18 mouse cellular contexts compared by ENCODE assay signal in genomic region chr2:174015283-174015682, GRCm38 (mm10).
DNase-seq lines count a peak whose midpoint lies in the region; ATAC-seq and TF ChIP-seq lines count a peak whose summit lies in the region.
"Had no signal": no experiment of that assay in that cellular context is flagged by ENCODE, and none has a peak within 500 bp of the region (broad histone marks: within the 10 kb centered on the region; RNA-seq: fewer than 3 reads in every experiment).

No protein-coding gene starts in this region.

- H3K27ac ChIP-seq in heart, embryonic 12.5 days (ENCODE audit: poor library complexity, severe bottlenecking): no peak overlapping the region
- no peak overlapping the region for H3K27ac ChIP-seq in neural tube, embryonic 13.5 days (replicated peaks)
- H3K27ac ChIP-seq in neural tube, embryonic 15.5 days (replicated peaks): no peak overlapping the region
- H3K27ac ChIP-seq in hindbrain, embryonic 12.5 days: no peak overlapping the region
- no peak overlapping the region for H3K27ac ChIP-seq in limb, embryonic 14.5 days (replicated peaks; ENCODE audit: low read depth, low read length)
- H3K27ac ChIP-seq: embryonic facial prominence, embryonic 15.5 days; forebrain, embryonic 13.5 days; gastrocnemius, adult 2 months; heart, adult 2 months; liver, embryonic 13.5 days had no signal

- peaks cover 7% of the 10 kb centered on the region; the same call in 1 of the 2 replicates for H3K27me3 ChIP-seq in heart, embryonic 12.5 days (replicated peaks)
- no peaks in the 10 kb centered on the region for H3K27me3 ChIP-seq in neural tube, embryonic 13.5 days
- no peaks in the 10 kb centered on the region for H3K27me3 ChIP-seq in neural tube, embryonic 15.5 days (replicated peaks)
- no peaks in the 10 kb centered on the region for H3K27me3 ChIP-seq in hindbrain, embryonic 12.5 days
- no peaks in the 10 kb centered on the region for H3K27me3 ChIP-seq in limb, embryonic 14.5 days (ENCODE audit: control insufficient read depth, insufficient read depth, low read length)
- H3K27me3 ChIP-seq: embryonic facial prominence, embryonic 15.5 days; forebrain, embryonic 13.5 days; liver, embryonic 13.5 days had no signal

- H3K9me3 ChIP-seq in heart, embryonic 12.5 days (replicated peaks): no peaks in the 10 kb centered on the region
- no peaks in the 10 kb centered on the region for H3K9me3 ChIP-seq in neural tube, embryonic 13.5 days
- no peaks in the 10 kb centered on the region for H3K9me3 ChIP-seq in neural tube, embryonic 15.5 days (replicated peaks)
- no peaks in the 10 kb centered on the region for H3K9me3 ChIP-seq in hindbrain, embryonic 12.5 days (replicated peaks)
- no peaks in the 10 kb centered on the region for H3K9me3 ChIP-seq in limb, embryonic 14.5 days (ENCODE audit: control insufficient read depth, low read length)
- H3K9me3 ChIP-seq: embryonic facial prominence, embryonic 15.5 days; forebrain, embryonic 13.5 days; liver, embryonic 13.5 days had no signal

- no peak for DNase-seq in heart, adult 8-10 months (ENCODE audit: low spot score)
- DNase-seq in limb, embryonic 14.5 days (ENCODE audit: low spot score): no peak
- DNase-seq in gastrocnemius, postnatal 25 days: no peak
- DNase-seq in layer of hippocampus, postnatal 36 days: no peak
- DNase-seq: adrenal gland, adult 8-10 months; cerebellum, adult 11-12 months; gastrocnemius, adult 2 months; heart, adult 2 months; kidney, adult 8-10 months; liver, embryonic 13.5 days; thymus, adult 2 months had no signal

- H3K4me3 ChIP-seq in heart, embryonic 12.5 days: no peak overlapping the region
- no peak overlapping the region for H3K4me3 ChIP-seq in neural tube, embryonic 13.5 days
- H3K4me3 ChIP-seq in neural tube, embryonic 15.5 days (replicated peaks): no peak overlapping the region
- H3K4me3 ChIP-seq in hindbrain, embryonic 12.5 days: no peak overlapping the region
- no peak overlapping the region for H3K4me3 ChIP-seq in limb, embryonic 14.5 days (replicated peaks; ENCODE audit: low read length)
- H3K4me3 ChIP-seq: embryonic facial prominence, embryonic 15.5 days; forebrain, embryonic 13.5 days; gastrocnemius, adult 2 months; heart, adult 2 months; liver, embryonic 13.5 days had no signal

- H3K9ac ChIP-seq in heart, embryonic 12.5 days: 0 out of 2 replicates have a peak overlapping the region, but pooled peaks have one; percentile 4
- H3K9ac ChIP-seq in neural tube, embryonic 13.5 days: no peak overlapping the region
- no peak overlapping the region for H3K9ac ChIP-seq in neural tube, embryonic 15.5 days (replicated peaks)
- no peak overlapping the region for H3K9ac ChIP-seq in hindbrain, embryonic 12.5 days
- H3K9ac ChIP-seq in limb, embryonic 14.5 days (ENCODE audit: low read depth, low read length, severe bottlenecking): no peak overlapping the region
- H3K9ac ChIP-seq: embryonic facial prominence, embryonic 15.5 days; forebrain, embryonic 13.5 days; liver, embryonic 13.5 days had no signal

- no peak for ATAC-seq in heart, embryonic 12.5 days (ENCODE audit: insufficient number of reproducible peaks, low FRiP score)
- ATAC-seq in neural tube, embryonic 13.5 days (ENCODE audit: low read depth): peak; percentile 28; the same call in 1 of the 2 replicates
- no peak for ATAC-seq in neural tube, embryonic 15.5 days (ENCODE audit: low FRiP score)
- 0 out of 2 replicates have a peak, but pooled peaks have one; percentile 41 for ATAC-seq in hindbrain, embryonic 12.5 days (ENCODE audit: low FRiP score)
- ATAC-seq in limb, embryonic 14.5 days (ENCODE audit: low FRiP score, low read depth): no peak
- ATAC-seq: forebrain, embryonic 13.5 days had no signal

- H3K36me3 ChIP-seq in heart, embryonic 12.5 days: no peaks in the 10 kb centered on the region
- H3K36me3 ChIP-seq in neural tube, embryonic 13.5 days: no peaks in the 10 kb centered on the region
- no peaks in the 10 kb centered on the region for H3K36me3 ChIP-seq in neural tube, embryonic 15.5 days
- H3K36me3 ChIP-seq in hindbrain, embryonic 12.5 days: no peaks in the 10 kb centered on the region
- no peaks in the 10 kb centered on the region for H3K36me3 ChIP-seq in limb, embryonic 14.5 days (ENCODE audit: control insufficient read depth, insufficient read depth, low read length)
- H3K36me3 ChIP-seq: embryonic facial prominence, embryonic 15.5 days; G1E; liver, embryonic 13.5 days had no signal

- H3K4me2 ChIP-seq in heart, embryonic 12.5 days: no peak overlapping the region
- H3K4me2 ChIP-seq in neural tube, embryonic 13.5 days: no peak overlapping the region
- no peak overlapping the region for H3K4me2 ChIP-seq in neural tube, embryonic 15.5 days
- H3K4me2 ChIP-seq in hindbrain, embryonic 12.5 days (replicated peaks): no peak overlapping the region
- H3K4me2 ChIP-seq in limb, embryonic 14.5 days (replicated peaks; ENCODE audit: low read depth, low read length, severe bottlenecking): 0 out of 2 replicates have a peak overlapping the region, but pooled peaks have one; percentile 10
- H3K4me2 ChIP-seq: embryonic facial prominence, embryonic 15.5 days; forebrain, embryonic 13.5 days; liver, embryonic 13.5 days had no signal

- no peak for TF ChIP-seq POLR2A in limb, embryonic 14.5 days (IDR thresholded peaks at IDR 0.05; ENCODE audit: borderline replicate concordance, extremely low read depth, insufficient read depth, insufficient read length)

- H3K4me1 ChIP-seq in heart, embryonic 12.5 days (replicated peaks): peaks cover 13% of the 10 kb centered on the region
- peaks cover 14% of the 10 kb centered on the region for H3K4me1 ChIP-seq in neural tube, embryonic 13.5 days (replicated peaks)
- peaks cover 2% of the 10 kb centered on the region; the same call in 1 of the 2 replicates for H3K4me1 ChIP-seq in neural tube, embryonic 15.5 days
- H3K4me1 ChIP-seq in hindbrain, embryonic 12.5 days: peaks cover 18% of the 10 kb centered on the region
- peaks cover 17% of the 10 kb centered on the region for H3K4me1 ChIP-seq in limb, embryonic 14.5 days (ENCODE audit: control insufficient read depth, insufficient read depth, low read length)
- H3K4me1 ChIP-seq: forebrain, embryonic 13.5 days; liver, embryonic 13.5 days had no signal

- WGBS in heart, embryonic 12.5 days: 49% methylated on average over 14 of the region's 14 CpGs
- 49% methylated on average over 14 of the region's 14 CpGs for WGBS in neural tube, embryonic 13.5 days
- WGBS in neural tube, embryonic 15.5 days: 57% methylated on average over 14 of the region's 14 CpGs
- WGBS in hindbrain, embryonic 12.5 days: 38% methylated on average over 14 of the region's 14 CpGs
- 36% methylated on average over 14 of the region's 14 CpGs for WGBS in limb, embryonic 14.5 days

Comparison
In these comparisons a context has a peak if more than half of its experiments do, and no peak if none do; other contexts are left out.
1. ATAC-seq: peak in neural tube, embryonic 13.5 days (single experiment) and hindbrain, embryonic 12.5 days (single experiment); none in heart, embryonic 12.5 days (single experiment), neural tube, embryonic 15.5 days (single experiment) and limb, embryonic 14.5 days (single experiment).